Mouse (Mus musculus) G1E-ER4 (cell line): Measurements from ENCODE around the gene Cntd1. TPM values are rescaled to one million over a fixed set of nuclear protein-coding genes. Genes with fewer than 3 reads are reported as not detected.

Experiments
- GATA1 ChIP-seq: IDR thresholded peaks from one replicate; pipeline ENCODE4 v1.8.0; 2012; ENCODE audit warnings: low read length, inconsistent platforms
- polyA plus RNA-seq: library from polyadenylated mRNA; stranded (reverse); fragments of >175 nt; gene quantifications from 2 replicates; pipeline ENCODE4 v1.2.3, GENCODE M21; 2012

Gene Cntd1
- polyA plus RNA-seq, 1 experiment = 0.06 TPM

DNA sequence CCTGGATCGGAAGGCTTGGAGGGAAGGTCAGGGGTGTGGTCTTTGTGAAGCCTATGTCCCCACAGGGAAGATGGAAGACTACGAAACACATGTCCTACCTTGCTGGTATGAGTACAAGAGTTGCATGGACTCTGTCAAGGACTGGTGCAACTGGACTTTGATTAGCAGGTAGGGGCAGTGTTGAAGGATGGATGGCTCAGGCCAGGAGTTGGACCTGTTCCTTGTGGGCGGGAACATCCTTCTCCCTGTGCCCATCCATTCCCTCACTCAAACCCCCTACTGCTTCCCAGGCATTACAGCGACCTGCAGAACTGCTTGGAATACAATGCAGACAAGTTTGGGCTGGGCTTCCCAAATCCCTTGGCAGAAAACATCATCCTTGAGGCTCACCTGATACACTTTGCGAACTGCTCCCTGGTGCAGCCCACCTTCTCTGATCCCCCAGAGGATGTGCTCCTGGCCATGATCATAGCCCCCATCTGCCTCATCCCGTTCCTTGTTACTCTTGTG is 31.2 kb upstream of the Cntd1 start:
- no peak for TF ChIP-seq GATA1

DNA sequence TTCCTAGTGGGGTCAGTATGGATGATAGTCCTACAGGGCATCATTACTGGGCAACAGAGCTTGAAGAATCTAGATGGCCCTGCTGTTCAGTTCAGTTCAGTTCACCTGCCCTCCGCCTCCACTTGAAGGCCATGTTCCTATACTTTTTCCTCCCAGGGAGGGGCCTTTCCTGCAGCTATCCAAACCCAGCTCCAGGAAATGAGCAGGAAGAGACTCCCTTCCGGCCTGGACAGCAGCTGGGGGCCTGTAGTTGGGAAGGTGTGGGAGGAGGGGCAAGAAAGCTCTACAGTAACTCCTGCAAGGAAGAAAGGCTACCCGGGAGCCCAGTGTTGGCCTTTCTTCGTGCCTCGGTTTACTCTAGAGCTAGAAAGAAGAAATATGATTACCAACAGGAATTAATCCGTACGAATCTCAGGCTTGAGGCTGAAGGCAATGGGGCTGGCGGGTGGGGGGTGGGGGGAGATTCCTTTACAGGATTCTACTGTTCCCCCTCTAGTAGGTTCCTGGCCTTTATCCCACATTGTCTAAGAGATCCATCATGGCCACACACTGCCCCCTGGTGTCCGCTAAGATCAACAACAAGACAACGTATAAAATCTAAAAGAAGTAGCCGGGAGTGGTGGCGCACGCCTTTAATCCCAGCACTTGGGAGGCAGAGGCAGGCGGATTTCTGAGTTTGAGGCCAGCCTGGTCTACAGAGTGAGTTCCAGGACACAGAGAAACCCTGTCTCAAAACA is 30.4 kb upstream of the Cntd1 start:
- TF ChIP-seq GATA1 = no peak

DNA sequence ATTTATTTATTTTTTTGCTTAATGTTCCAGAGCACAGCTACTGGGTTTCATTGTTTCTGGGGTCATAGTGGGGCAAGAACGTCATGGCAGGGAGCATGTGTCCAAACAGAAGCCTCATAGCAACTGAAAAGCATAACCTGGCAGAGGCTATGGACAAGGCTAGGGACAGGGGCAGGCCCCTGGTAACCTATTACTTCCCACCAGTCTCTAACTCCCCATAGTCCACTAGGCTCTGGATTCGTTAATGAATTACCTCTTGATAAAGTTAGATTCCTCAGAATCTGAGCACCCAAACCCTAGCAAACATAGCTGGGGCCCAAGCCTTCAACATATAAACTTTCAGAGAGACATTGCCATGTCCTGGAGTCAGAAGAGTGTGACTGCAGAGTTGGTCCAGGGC is 27.8 kb upstream of the Cntd1 start:
- TF ChIP-seq GATA1 = no peak

GRCm38 (mm10) chr11:101252941-101253340 is 25.9 kb upstream of the Cntd1 start:
- TF ChIP-seq GATA1 = no peak

DNA sequence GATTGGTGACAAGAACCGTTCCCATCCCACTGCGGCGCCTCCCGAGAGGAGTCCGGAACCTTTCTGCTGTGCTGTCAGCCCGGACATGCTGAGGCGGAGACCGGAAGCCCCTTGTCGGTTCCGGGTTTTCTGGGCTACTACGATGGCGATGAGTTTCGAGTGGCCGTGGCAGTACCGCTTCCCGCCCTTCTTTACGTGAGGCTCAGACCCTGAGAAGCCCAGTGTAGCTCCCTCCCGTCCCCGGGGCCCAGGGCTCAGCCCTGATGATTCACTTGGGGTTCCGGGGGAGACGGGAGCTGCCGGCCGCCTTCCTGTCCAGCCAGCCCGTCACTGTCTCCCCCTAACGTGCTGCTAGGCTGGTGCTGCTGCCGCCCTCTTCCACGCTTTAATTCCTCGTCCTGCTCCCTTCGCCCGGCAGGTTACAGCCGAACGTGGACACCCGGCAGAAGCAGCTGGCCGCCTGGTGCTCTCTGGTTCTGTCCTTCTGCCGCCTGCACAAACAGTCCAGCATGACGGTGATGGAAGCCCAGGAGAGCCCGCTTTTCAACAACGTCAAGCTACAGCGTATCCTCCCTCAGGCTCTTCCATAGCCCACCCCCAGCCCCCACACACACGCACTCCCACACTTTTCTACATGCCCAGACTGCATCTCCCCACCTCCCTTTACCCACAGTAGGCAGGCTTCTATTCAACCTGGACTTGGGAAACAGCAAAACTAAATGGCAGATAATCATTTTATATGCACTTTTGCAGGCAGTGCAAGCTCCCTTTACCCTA is 25.0 kb upstream of the Cntd1 start, which contains the start of gene Vps25:
TSS of gene Vps25 (plus strand) at position 95 of the 777 bp plus-strand sequence.
- TF ChIP-seq GATA1 = no peak

DNA sequence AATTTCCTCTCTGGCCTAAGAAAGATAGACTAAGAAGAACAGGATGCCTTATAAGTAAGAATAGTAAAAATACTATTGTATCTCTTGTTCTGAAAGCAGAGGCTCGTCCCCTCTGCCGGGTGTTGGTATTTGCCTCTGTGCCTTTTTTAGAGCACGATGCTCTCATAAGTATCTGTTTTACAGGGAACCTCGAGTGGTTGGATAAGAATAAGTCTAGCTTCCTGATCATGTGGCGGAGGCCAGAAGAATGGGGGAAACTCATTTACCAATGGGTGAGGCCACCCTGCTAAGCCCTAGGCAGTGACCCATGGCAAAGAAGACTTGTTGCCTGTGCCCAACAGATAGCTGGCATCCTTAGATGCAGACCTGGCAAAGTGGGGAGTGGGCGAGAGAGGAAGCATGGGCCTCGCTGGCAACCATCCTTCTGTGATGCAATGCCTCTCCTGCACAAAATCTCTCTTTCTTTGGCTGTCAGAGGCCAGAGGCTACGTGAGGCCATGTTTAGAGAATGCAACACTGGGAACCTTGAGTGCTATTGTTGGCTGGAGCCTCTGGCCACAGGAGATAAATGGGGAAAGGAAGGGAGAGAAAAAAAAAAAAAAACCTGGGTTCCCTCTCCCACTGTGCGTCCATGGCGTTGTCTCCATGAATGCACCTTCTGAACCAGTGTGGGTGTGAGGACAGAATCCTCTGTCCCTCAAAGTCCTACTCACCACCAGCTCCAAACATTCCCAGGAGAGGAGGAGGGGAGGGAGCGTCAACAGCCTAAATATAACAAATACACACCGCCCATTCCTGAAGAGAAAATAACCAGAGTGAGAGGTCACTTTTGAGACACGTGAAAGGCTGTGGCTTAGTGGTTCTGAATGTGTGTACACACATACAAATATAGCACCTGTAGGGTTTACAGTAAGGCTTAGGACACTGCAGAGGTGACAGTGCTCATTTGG is 22.7 kb upstream of the Cntd1 start:
- no peak for TF ChIP-seq GATA1

GRCm38 (mm10) chr11:101259261-101259712 is 19.5 kb upstream of the Cntd1 start:
- TF ChIP-seq GATA1 = no peak

DNA sequence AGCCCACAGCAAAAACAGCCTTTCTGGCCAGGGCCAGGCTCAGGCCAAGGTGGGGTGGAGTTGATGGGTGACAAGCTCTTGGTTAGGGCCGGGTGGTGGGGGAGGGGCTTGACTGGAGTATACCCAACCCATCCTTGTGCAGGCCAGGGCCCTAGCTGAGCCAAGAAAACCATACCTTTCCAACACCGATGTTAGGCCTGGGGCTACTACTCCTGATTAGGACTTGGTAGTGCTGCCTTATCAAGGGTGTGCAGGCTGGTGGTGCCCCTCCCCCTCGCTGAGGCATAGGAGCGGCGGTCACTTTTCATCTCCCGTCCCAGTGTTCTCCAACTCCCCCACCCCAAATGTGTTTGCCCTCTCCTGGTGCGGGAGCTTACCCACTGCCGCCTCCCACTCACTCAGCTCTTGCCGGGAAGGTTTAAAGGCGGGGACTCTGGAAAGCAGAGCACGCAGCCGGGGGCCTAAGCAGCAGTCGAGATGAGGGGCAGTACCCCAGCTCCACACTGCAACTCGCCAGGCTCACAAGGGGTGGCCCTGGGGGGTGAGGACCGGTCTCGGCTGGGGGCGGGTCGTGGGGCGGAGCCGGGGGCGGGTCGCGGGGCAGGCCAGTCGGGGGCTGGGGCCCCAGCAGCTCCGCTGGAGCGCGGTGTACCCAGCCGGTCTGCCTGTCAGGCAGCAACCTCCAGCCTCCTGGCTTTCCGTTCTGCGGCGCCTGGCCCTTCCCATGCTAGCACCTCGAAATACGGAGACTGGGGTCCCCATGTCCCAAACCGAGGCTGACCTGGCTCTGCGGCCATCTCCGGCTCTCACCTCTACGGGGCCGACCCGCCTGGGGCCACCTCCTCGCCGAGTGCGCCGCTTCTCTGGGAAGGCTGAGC is 18.6 kb upstream of the Cntd1 start, which contains the start of gene Wnk4:
TSS of gene Wnk4 (plus strand) at position 620 of the 878 bp plus-strand sequence.
- peak; percentile 29 for TF ChIP-seq GATA1

GRCm38 (mm10) chr11:101260826-101261380 is 17.9 kb upstream of the Cntd1 start:
- TF ChIP-seq GATA1 = no peak

GRCm38 (mm10) chr11:101262272-101262967 is 16.4 kb upstream of the Cntd1 start:
- TF ChIP-seq GATA1 = no peak

- TF ChIP-seq GATA1 = no peak
These were observed 15.4 kb upstream of the Cntd1 start for GRCm38 (mm10) chr11:101263138-101263988.

DNA sequence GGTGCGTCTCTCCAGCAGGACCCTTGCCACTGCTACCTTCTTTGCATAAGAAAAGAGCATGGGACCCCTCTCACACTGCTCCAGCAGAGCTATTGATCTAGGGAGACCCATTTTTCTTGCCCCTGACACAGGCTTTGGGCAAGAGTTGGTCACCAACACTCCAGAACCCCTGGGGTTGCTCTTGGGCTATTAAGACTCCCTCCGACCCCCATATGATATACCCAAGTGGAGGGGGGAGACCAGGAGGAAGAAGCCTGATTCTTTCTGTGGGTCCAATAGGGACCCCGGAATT is 14.9 kb upstream of the Cntd1 start:
- no peak for TF ChIP-seq GATA1
